Mouse (Mus musculus) spleen, adult 2 months (tissue): ENCODE measurements around the gene Pawr. TPM values are rescaled to one million over a fixed set of nuclear protein-coding genes. Genes with fewer than 3 reads are reported as not detected.

ENCODE experiments used
- DNase-seq, 2 experiments: peaks; one replicate each; pipeline versions ENCODE4 v3.0.0 to v3.0.0-alpha.2; 2012 to 2021; ENCODE audit warnings: low spot score in 2 of 2, low read depth in 1 of 2
- H3K27ac ChIP-seq: fragments of 200-500 bp; 2 replicates; pipeline ENCODE4 v1.5.1; 2012; ENCODE audit warnings: low read length, inconsistent platforms; ENCODE audit not compliant: insufficient read depth
- H3K27me3 ChIP-seq: fragments of 200-500 bp; 2 replicates; pipeline ENCODE4 v1.6.1; 2012; ENCODE audit warnings: mild to moderate bottlenecking, moderate library complexity, low read length, inconsistent platforms; ENCODE audit not compliant: control insufficient read depth, insufficient read depth
- H3K36me3 ChIP-seq: fragments of 200-500 bp; 2 replicates; pipeline ENCODE4 v1.6.1; 2012; ENCODE audit warnings: mild to moderate bottlenecking, low read length, inconsistent platforms; ENCODE audit not compliant: control insufficient read depth, insufficient read depth
- H3K4me1 ChIP-seq: fragments of 200-500 bp; 2 replicates; pipeline ENCODE4 v1.6.1; 2011; ENCODE audit warnings: inconsistent platforms; ENCODE audit not compliant: control insufficient read depth, insufficient read depth, insufficient read length
- H3K4me3 ChIP-seq: fragments of 200-500 bp; 2 replicates; pipeline ENCODE4 v1.5.1; 2011; ENCODE audit warnings: mild to moderate bottlenecking, inconsistent platforms; ENCODE audit not compliant: insufficient read depth, insufficient read length; ENCODE audit errors: extremely low read depth
- CTCF ChIP-seq: fragments of 200-500 bp; IDR thresholded peaks from 2 replicates; pipeline ENCODE4 v1.5.1; 2011; ENCODE audit warnings: mild to moderate bottlenecking, inconsistent platforms; ENCODE audit not compliant: insufficient read depth, insufficient read length, insufficient replicate concordance; ENCODE audit errors: extremely low read depth
- POLR2A ChIP-seq: fragments of 200-500 bp; IDR thresholded peaks from 2 replicates; pipeline ENCODE4 v1.6.1; 2011; ENCODE audit warnings: low read depth, low read length, inconsistent platforms
- WGBS: fragments of 180-500 bp; shearing (Covaris S2); methylation state at CpG from one replicate; pipeline ENCODE4 v1.1.7; 2018; 5-methylcytosine and 5-hydroxymethylcytosine counted together
- polyA plus RNA-seq: library from polyadenylated mRNA; depleted of rRNA; stranded (reverse); fragments of >200 nt; gene quantifications from 2 replicates; pipeline ENCODE4 v1.2.3, GENCODE M21; 2012

Gene Pawr
- polyA plus RNA-seq, 1 experiment: 3.5 TPM

DNA sequence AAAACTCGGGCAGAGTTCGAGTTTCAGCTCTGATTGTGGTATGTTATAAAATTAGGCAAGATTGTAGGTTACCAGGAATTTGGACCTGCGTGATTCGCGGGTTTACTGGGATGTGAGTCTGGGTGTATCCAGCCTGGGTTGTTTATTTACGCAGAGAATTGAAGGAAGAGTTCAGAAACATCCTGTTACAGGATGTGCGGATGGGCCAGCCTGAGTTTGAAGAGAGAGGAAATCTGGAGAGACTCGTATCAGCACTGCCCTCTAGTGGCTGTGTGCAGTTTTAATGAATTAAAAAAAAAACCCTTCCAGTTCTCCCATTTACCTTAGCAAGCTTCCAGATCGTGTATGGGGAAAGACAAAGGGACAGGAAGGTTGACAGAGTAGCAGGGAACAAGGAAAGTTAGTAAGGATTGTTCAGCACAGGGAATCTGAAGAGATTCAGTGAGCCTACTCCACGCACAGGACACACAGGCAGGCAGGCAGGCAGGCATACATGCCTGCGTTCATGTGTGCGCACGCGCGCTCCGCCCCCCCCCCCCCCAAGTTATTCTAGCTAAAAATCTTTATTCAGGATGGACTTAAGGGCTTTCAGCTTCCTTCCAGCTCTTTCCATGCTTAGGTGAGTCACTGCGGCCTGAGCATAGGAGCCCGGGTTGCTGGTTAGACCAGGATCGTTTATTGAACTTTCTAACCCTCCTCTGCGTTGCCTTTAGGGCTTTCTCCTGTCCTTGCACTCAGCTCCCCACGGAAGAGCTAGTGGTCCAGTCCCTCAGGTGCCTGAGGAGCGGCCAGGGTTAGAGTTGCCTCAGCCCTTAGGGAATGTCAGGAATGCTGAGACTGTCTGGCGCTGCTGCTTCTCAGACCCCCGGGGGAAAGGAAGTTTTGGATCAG lies 114.4 kb downstream of the Pawr start:
- 7% methylated on average over 24 of the region's 24 CpGs for WGBS
- TF ChIP-seq CTCF (peak; percentile 16; the same call in 1 of the 2 replicates), POLR2A (no peak)
- Histone ChIP-seq H3K4me1 (no peaks in the 10 kb centered on the region), H3K4me3 (peak overlapping the region; percentile 1; the same call in 1 of the 2 replicates), H3K36me3 (no peaks in the 10 kb centered on the region), H3K27ac (no peak overlapping the region), H3K27me3 (no peaks in the 10 kb centered on the region; the same call in 1 of the 2 replicates)
- no peak for DNase-seq

- Histone ChIP-seq H3K4me3 (no peak overlapping the region), H3K27me3 (no peaks in the 10 kb centered on the region; the same call in 1 of the 2 replicates), H3K27ac (no peak overlapping the region), H3K36me3 (no peaks in the 10 kb centered on the region), H3K4me1 (no peaks in the 10 kb centered on the region)
- TF ChIP-seq POLR2A: no peak
- no peak for TF ChIP-seq CTCF
- 49% methylated on average over 10 of the region's 10 CpGs for WGBS
- DNase-seq: no peak
These were observed 115.3 kb downstream of the Pawr start for GRCm38 (mm10) chr10:108447211-108447610.

- no peak overlapping the region for H3K4me3 ChIP-seq
- no peak for DNase-seq
- no peaks in the 10 kb centered on the region for H3K4me1 ChIP-seq
- no peaks in the 10 kb centered on the region; the same call in 1 of the 2 replicates for H3K27me3 ChIP-seq
- no peaks in the 10 kb centered on the region for H3K36me3 ChIP-seq
- TF ChIP-seq POLR2A (no peak), CTCF (no peak)
- 86% methylated on average over 11 of the region's 11 CpGs for WGBS
- H3K27ac ChIP-seq: no peak overlapping the region
These were observed 116.5 kb downstream of the Pawr start for GRCm38 (mm10) chr10:108448421-108448820.

GRCm38 (mm10) chr10:108450401-108450800 lies 118.5 kb downstream of the Pawr start:
- Histone ChIP-seq H3K27me3 (no peaks in the 10 kb centered on the region; the same call in 1 of the 2 replicates), H3K36me3 (no peaks in the 10 kb centered on the region), H3K4me3 (no peak overlapping the region), H3K4me1 (no peaks in the 10 kb centered on the region), H3K27ac (no peak overlapping the region)
- no peak for TF ChIP-seq CTCF
- no peak for DNase-seq
- WGBS: 89% methylated on average over 4 of the region's 4 CpGs

- WGBS: 91% methylated on average over 8 of the region's 8 CpGs
These were observed 119.6 kb downstream of the Pawr start for GRCm38 (mm10) chr10:108451516-108451915.

GRCm38 (mm10) chr10:108452421-108452820 lies 120.5 kb downstream of the Pawr start:
- Histone ChIP-seq H3K4me1 (no peaks in the 10 kb centered on the region), H3K36me3 (no peaks in the 10 kb centered on the region), H3K27ac (no peak overlapping the region), H3K27me3 (no peaks in the 10 kb centered on the region), H3K4me3 (no peak overlapping the region)
- DNase-seq: no peak
- no peak for TF ChIP-seq POLR2A
- no peak for TF ChIP-seq CTCF
- 95% methylated on average over 9 of the region's 9 CpGs for WGBS

More at GRCm38 (mm10) chr10:108451516-108451915, 119.6 kb downstream of the Pawr start:
- Histone ChIP-seq H3K27ac (no peak overlapping the region), H3K4me1 (no peaks in the 10 kb centered on the region), H3K27me3 (no peaks in the 10 kb centered on the region; the same call in 1 of the 2 replicates), H3K36me3 (no peaks in the 10 kb centered on the region), H3K4me3 (no peak overlapping the region)
- TF ChIP-seq POLR2A (no peak), CTCF (no peak)
- DNase-seq: no peak

DNA sequence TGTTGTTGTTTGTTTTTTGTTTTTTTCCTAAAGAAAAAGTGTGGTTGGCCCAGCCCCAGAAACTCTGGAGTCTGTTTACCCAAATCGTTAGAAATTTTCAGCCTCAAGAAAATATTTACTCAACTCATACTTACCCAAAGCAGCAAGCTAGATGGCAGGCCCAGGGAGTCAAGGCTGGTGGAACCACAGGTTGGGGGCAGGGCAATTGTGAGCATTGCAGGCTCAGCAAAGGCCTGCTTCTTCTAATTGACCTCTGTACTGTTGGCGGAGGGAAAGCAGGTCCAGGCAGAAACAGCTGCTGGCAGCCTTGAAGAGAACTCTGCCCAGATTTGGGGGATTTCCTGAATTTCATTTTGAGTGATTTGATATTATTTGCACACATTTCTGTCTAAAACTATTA lies 121.6 kb downstream of the Pawr start:
- WGBS: 73% methylated on average over 2 of the region's 2 CpGs

More for the DNA sequence above, 121.6 kb downstream of the Pawr start:
- Histone ChIP-seq H3K27me3 (no peaks in the 10 kb centered on the region), H3K4me3 (no peak overlapping the region), H3K27ac (no peak overlapping the region), H3K36me3 (no peaks in the 10 kb centered on the region), H3K4me1 (no peaks in the 10 kb centered on the region)
- TF ChIP-seq POLR2A: no peak
- DNase-seq: peak in 1 of 2 experiments; percentile 5
